Mouse (Mus musculus): Measurements from ENCODE around the gene Cmtm5. TPM values are rescaled to one million over a fixed set of nuclear protein-coding genes. Genes with fewer than 3 reads are reported as not detected.

The Cmtm5 gene
- polyA plus RNA-seq, 1 experiment from 2014 or later = 2.8 TPM

GRCm38 (mm10) chr14:54912109-54912850, 23.8 kb upstream of the Cmtm5 start:
- ATAC-seq = peak; percentile 68
- Histone ChIP-seq H3K4me3 (ENCODE audit: low read depth, low read length) (peak overlapping the region; percentile 96), H3K9ac (ENCODE audit: low read length) (peak overlapping the region; percentile 98), H3K4me2 (ENCODE audit: low read length) (peak overlapping the region; percentile 95), H3K9me3 (replicated peaks; ENCODE audit: control insufficient read depth, low read length) (no peaks in the 10 kb centered on the region), H3K27me3 (replicated peaks; ENCODE audit: control insufficient read depth, insufficient read depth, low read length) (no peaks in the 10 kb centered on the region), H3K27ac (ENCODE audit: low read depth, low read length) (peak overlapping the region; percentile 82), H3K4me1 (ENCODE audit: control insufficient read depth, insufficient read depth, low read length) (peaks cover 9% of the 10 kb centered on the region; the same call in 1 of the 2 replicates), H3K36me3 (ENCODE audit: control insufficient read depth, insufficient read depth, low read length) (peaks cover 50% of the 10 kb centered on the region)
- DNase-seq (ENCODE audit: low spot score) = peak; percentile 31
- WGBS = 2% methylated on average over 57 of the region's 69 CpGs

DNA sequence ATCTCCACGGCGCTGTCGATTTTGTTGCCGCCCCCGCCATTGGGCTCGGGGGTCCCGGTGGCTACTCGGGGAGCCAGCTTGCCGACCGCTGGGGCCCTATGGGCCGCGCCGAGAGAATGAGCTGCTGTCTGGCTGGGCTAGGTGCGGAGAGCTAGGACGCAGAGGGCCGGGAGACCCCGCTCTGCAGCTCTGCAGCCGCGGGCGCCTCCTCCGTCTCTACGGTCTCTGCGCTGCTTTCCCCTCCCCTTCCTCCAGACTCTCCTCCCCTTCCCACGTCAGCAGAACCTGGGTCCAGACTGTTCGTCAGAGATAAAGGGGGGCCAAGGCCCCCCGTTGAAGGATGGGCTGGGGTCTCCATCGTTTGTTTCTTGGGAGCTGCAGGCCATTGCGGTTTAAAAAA, 23.2 kb upstream of the Cmtm5 start, which contains the start of gene Slc22a17:
Gene Slc22a17, minus strand, starts transcription at position 247 of the 400 bp plus-strand sequence.
- Histone ChIP-seq H3K9ac (ENCODE audit: low read length) (peak within 1 kb of the TSS; percentile 98), H3K36me3 (ENCODE audit: control insufficient read depth, insufficient read depth, low read length) (peaks cover 50% of the 10 kb centered on the region), H3K27me3 (replicated peaks; ENCODE audit: control insufficient read depth, insufficient read depth, low read length) (no peaks in the 10 kb centered on the region), H3K4me1 (ENCODE audit: control insufficient read depth, insufficient read depth, low read length) (peaks cover 9% of the 10 kb centered on the region; the same call in 1 of the 2 replicates), H3K4me3 (ENCODE audit: low read depth, low read length) (peak within 1 kb of the TSS; percentile 96), H3K27ac (ENCODE audit: low read depth, low read length) (peak within 1 kb of the TSS; percentile 82), H3K4me2 (ENCODE audit: low read length) (peak within 1 kb of the TSS; percentile 95), H3K9me3 (replicated peaks; ENCODE audit: control insufficient read depth, low read length) (no peaks in the 10 kb centered on the region)
- ATAC-seq = peak; percentile 97
- peak; percentile 96 for DNase-seq (ENCODE audit: low spot score)
- WGBS = 0% methylated on average over 28 of the region's 28 CpGs

DNA sequence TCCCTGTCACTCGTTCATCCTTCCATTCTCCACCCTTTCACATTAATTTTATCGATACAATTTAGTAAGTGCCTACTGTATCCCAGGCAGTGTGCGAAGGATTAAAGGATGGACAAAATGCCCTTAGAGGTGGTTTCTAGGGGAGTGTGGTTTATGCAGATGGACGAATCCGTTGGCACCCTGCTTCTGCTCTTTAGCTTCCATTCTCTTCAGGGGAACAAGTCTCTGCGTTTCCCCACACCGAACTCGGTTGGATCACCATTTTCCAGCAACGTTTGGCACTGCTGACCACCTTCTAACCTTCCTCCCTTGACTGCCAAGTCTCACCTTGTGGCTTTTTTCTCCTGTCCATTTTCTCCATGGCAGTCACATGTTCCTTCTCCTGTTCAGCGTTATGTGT, 22.7 kb upstream of the Cmtm5 start:
- peaks cover 49% of the 10 kb centered on the region for H3K36me3 ChIP-seq (ENCODE audit: control insufficient read depth, insufficient read depth, low read length)
- H3K9me3 ChIP-seq (replicated peaks; ENCODE audit: control insufficient read depth, low read length) = no peaks in the 10 kb centered on the region
- H3K9ac ChIP-seq (ENCODE audit: low read length) = peak overlapping the region; percentile 98
- H3K4me1 ChIP-seq (ENCODE audit: control insufficient read depth, insufficient read depth, low read length) = peaks cover 9% of the 10 kb centered on the region; the same call in 1 of the 2 replicates
- 18% methylated on average over 10 of the region's 10 CpGs for WGBS
- H3K27me3 ChIP-seq (replicated peaks; ENCODE audit: control insufficient read depth, insufficient read depth, low read length) = no peaks in the 10 kb centered on the region
- peak overlapping the region; percentile 95 for H3K4me2 ChIP-seq (ENCODE audit: low read length)
- ATAC-seq (peak; percentile 32), DNase-seq (ENCODE audit: low spot score) (no peak)
- peak overlapping the region; percentile 96 for H3K4me3 ChIP-seq (ENCODE audit: low read depth, low read length)
- H3K27ac ChIP-seq (ENCODE audit: low read depth, low read length) = peak overlapping the region; percentile 82

DNA sequence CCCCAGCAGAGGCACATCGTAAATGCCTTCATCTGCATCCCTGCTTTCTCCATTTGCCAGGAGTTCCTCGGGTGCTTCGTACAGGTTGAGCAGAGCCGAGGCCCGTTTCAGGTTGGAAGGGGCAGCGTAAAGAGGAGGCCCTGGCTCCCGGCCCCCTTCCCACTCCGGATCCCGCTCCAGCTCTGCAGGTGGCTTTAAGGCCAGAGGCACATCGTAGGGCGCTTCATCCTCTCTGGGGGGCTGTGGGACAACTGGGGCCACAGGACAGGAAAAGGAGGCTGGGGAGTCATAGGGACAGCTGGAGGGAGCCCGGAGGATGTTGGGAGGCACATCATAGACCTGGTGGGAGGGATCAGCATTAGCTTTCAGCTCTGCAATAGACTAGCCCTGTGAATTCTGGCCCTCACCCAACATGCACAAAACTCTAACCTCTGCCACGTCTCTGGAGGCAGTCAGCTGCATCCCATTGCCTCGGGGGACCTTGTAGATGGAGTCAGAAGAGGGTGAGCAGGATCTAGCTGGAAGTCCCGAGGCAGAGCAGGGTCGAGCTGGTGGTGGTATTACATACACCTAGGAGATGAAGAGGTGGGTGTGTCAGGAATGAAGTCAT, 15.9 kb upstream of the Cmtm5 start:
- H3K9me3 ChIP-seq (replicated peaks; ENCODE audit: control insufficient read depth, low read length) = peaks cover 12% of the 10 kb centered on the region
- DNase-seq (ENCODE audit: low spot score) (no peak), ATAC-seq (no peak)
- no peaks in the 10 kb centered on the region for H3K27me3 ChIP-seq (replicated peaks; ENCODE audit: control insufficient read depth, insufficient read depth, low read length)
- peaks cover 51% of the 10 kb centered on the region for H3K36me3 ChIP-seq (ENCODE audit: control insufficient read depth, insufficient read depth, low read length)
- H3K4me2 ChIP-seq (ENCODE audit: low read length) = no peak overlapping the region
- H3K27ac ChIP-seq (ENCODE audit: low read depth, low read length) = no peak overlapping the region
- no peak overlapping the region for H3K9ac ChIP-seq (ENCODE audit: low read length)
- H3K4me1 ChIP-seq (ENCODE audit: control insufficient read depth, insufficient read depth, low read length) = peaks cover 3% of the 10 kb centered on the region; the same call in 1 of the 2 replicates
- 94% methylated on average over 16 of the region's 16 CpGs for WGBS
- no peak overlapping the region for H3K4me3 ChIP-seq (ENCODE audit: low read depth, low read length)

DNA sequence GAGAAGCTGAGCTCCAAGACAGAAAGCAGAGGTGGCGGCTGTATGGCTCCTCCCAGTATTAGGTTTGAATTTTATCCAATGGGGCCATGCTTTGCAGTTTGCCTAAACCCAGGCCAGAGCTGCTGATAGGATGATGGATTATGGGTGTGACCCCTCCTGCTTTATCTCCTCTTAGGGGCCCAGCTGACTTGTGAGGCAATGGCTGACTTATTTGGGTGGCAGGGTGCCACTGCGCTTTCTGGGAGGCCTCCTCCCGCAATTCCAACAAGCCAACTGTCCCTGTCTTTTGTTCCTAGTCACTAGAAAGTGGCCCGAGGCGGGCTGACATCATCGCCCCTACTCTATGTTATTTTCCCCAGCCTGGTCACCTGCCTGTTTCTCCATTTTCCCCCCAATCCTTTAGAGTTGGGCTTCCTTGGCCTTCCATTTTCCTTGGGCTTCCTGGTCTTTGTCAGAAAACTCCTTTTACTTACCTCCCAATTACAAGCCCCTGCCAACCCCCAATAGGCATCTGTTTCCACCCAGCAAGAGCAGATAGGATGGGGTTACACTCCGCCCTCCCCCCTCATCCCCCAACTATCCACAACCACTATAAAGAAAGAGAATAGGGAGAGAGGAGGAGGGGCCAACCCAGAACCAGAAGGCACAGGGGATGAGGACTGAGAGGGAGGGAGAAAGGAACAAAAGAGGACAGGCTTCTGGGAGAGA, 11.3 kb upstream of the Cmtm5 start:
- Histone ChIP-seq H3K9me3 (replicated peaks; ENCODE audit: control insufficient read depth, low read length) (peaks cover 12% of the 10 kb centered on the region), H3K4me1 (ENCODE audit: control insufficient read depth, insufficient read depth, low read length) (peaks cover 18% of the 10 kb centered on the region), H3K4me3 (ENCODE audit: low read depth, low read length) (peak overlapping the region; percentile 47), H3K27me3 (replicated peaks; ENCODE audit: control insufficient read depth, insufficient read depth, low read length) (no peaks in the 10 kb centered on the region), H3K36me3 (ENCODE audit: control insufficient read depth, insufficient read depth, low read length) (peaks cover 11% of the 10 kb centered on the region), H3K9ac (ENCODE audit: low read length) (peak overlapping the region; percentile 87), H3K4me2 (ENCODE audit: low read length) (peak overlapping the region; percentile 93), H3K27ac (ENCODE audit: low read depth, low read length) (peak overlapping the region; percentile 97)
- DNase-seq (ENCODE audit: low spot score) (peak; percentile 85), ATAC-seq (peak; percentile 71)
- WGBS = 4% methylated on average over 7 of the region's 7 CpGs

DNA sequence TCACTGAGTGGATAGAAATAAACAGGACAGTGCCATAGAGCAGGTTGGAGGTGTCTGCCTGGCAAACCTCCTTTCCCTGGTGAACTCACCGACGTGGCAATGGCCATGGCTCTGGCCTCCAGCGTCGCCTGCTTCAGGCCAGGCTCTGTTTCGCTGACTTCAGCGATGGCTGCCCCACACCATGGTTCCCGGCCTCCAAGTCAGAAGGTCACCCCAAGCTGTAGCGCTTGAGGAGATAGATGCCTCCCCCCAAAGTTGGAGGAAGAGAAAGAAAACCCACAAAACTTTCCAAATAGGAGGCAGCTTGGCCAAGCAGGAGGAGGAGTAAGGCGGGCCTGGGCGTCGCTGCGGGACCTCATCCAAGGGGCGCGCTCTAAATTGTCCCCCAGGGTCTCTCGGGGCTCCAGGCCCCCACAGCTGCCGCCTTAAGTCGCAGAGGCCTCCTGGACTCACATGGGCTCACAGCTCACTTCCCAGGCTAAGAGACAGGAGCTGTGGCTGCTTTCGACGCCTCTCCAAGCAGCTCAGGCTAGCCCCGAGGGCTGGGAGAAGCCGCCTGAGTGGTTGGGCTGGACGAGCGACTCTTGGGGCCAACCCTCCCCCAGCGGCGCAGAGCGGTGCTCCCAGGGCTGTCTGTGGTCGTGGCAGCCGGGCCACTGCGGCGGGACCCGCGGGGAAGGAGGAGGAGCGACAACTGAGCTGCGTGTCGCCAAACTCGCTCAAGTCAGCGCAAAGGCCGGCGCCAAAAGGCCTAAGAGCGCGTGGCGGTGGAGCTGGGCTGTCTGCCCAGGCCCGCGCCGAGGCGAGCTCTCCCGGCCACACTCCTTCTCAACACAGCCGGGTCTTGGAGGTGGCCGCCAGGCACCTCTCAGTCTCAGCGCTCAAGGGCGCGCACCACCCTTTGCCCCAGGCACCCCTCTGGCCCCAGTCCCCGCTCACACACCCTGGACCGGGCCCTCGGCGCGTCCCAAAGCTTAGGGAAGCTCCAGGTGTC, 10.4 kb upstream of the Cmtm5 start, which contains the start of gene Efs:
Gene Efs, minus strand, starts transcription at position 778 of the 994 bp plus-strand sequence.
- H3K9me3 ChIP-seq (replicated peaks; ENCODE audit: control insufficient read depth, low read length) = peaks cover 12% of the 10 kb centered on the region
- WGBS = 1% methylated on average over 57 of the region's 57 CpGs

DNA sequence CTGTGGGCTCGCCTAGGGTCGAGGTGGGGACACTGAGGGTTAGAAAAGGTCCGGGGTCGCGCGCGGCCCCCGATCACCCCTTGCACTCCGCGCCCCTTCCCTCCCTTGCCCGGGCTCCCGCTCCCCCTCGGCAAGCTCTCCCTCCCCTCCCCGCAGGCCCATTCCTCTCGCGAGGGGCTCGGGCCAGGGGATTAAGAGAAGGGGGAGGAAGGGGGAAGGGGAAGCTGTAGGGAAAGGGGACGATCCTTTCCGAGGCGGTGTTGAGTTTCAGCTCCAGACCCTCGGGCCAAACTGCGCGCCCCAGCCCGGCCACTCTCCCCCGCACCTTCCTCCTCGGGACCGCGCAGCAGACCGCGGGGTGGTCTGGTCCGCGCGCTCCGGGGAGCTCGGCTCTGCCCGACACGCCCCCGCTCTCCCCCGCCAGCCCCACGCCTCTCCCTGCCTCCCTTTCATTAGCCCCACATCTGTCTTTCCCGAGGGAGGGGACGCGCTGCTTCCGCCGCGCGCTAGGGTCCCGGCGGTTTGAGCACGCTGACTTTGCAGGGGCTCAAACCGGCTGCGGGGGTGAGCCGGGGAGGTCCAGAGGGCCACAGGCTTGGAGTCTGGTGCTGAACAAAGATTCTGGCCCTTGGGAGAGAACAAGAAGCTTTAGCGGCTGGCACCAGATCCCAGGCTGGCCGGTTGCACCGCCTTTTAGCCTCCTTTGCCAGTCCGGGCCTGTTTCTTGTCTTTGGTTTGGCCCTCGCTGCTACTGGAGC, 9.5 kb upstream of the Cmtm5 start:
- Histone ChIP-seq H3K4me2 (ENCODE audit: low read length) (peak overlapping the region; percentile 93), H3K9ac (ENCODE audit: low read length) (peak overlapping the region; percentile 87), H3K4me3 (ENCODE audit: low read depth, low read length) (peak overlapping the region; percentile 47), H3K27ac (ENCODE audit: low read depth, low read length) (peak overlapping the region; percentile 97), H3K36me3 (ENCODE audit: control insufficient read depth, insufficient read depth, low read length) (no peaks in the 10 kb centered on the region; the same call in 1 of the 2 replicates), H3K27me3 (replicated peaks; ENCODE audit: control insufficient read depth, insufficient read depth, low read length) (no peaks in the 10 kb centered on the region), H3K4me1 (ENCODE audit: control insufficient read depth, insufficient read depth, low read length) (peaks cover 22% of the 10 kb centered on the region), H3K9me3 (replicated peaks; ENCODE audit: control insufficient read depth, low read length) (peaks cover 2% of the 10 kb centered on the region)
- under 1% methylated on average over 57 of the region's 58 CpGs for WGBS
- DNase-seq (ENCODE audit: low spot score) (peak; percentile 84), ATAC-seq (peak; percentile 65)

More for the DNA sequence above, 10.4 kb upstream of the Cmtm5 start, which contains the start of gene Efs:
- H3K4me2 ChIP-seq (ENCODE audit: low read length) = peak within 1 kb of the TSS; percentile 93
- H3K36me3 ChIP-seq (ENCODE audit: control insufficient read depth, insufficient read depth, low read length) = peaks cover 2% of the 10 kb centered on the region
- H3K4me3 ChIP-seq (ENCODE audit: low read depth, low read length) = peak within 1 kb of the TSS; percentile 47
- no peaks in the 10 kb centered on the region for H3K27me3 ChIP-seq (replicated peaks; ENCODE audit: control insufficient read depth, insufficient read depth, low read length)
- peak within 1 kb of the TSS; percentile 87 for H3K9ac ChIP-seq (ENCODE audit: low read length)
- DNase-seq (ENCODE audit: low spot score) (peak; percentile 65), ATAC-seq (peak; percentile 45)
- H3K27ac ChIP-seq (ENCODE audit: low read depth, low read length) = peak within 1 kb of the TSS; percentile 97
- H3K4me1 ChIP-seq (ENCODE audit: control insufficient read depth, insufficient read depth, low read length) = peaks cover 22% of the 10 kb centered on the region

Measured in forebrain, embryonic 14.5 days (tissue).